Mouse (Mus musculus) heart, embryonic 14.5 days (tissue): ENCODE data around the gene Tube1. TPM values are rescaled to one million over a fixed set of nuclear protein-coding genes. Genes with fewer than 3 reads are reported as not detected.

ENCODE experiments used
- ATAC-seq: fragments of 200-750 bp; cut with Nextera tagmentation; 2 replicates; pipeline ENCODE4 v1.8.0; 2017; ENCODE audit warnings: low read depth, moderate TSS enrichment; ENCODE audit not compliant: insufficient number of reproducible peaks, insufficient read depth, low FRiP score
- H3K27ac ChIP-seq, 2 experiments: fragments of 200-500 bp in 1 of 2; fragments of 300-500 bp in 1 of 2; sonication (generic) in 1 of 2; replicated peaks in 1 of 2; 2 replicates each; pipeline ENCODE4 v1.5.1; 2012 to 2014; ENCODE audit warnings: low read depth in 2 of 2, low read length in 2 of 2, control low read depth in 1 of 2, mild to moderate bottlenecking in 1 of 2, mixed read lengths in 1 of 2; ENCODE audit not compliant: control insufficient read depth in 1 of 2, insufficient read depth in 1 of 2
- H3K27me3 ChIP-seq: fragments of 300-500 bp; sonication (generic); 2 replicates; pipeline ENCODE4 v1.6.1; 2014; ENCODE audit warnings: mild to moderate bottlenecking, low read length, control low read depth; ENCODE audit not compliant: control insufficient read depth, insufficient read depth
- H3K36me3 ChIP-seq: fragments of 300-500 bp; sonication (generic); 2 replicates; pipeline ENCODE4 v1.6.1; 2014; ENCODE audit warnings: mild to moderate bottlenecking, control low read depth, low read length, mixed read lengths; ENCODE audit not compliant: control insufficient read depth, insufficient read depth
- H3K4me1 ChIP-seq, 2 experiments: fragments of 200-500 bp in 1 of 2; fragments of 300-500 bp in 1 of 2; sonication (generic) in 1 of 2; 2 replicates each; pipeline ENCODE4 v1.6.1; 2012 to 2014; ENCODE audit warnings: low read length in 2 of 2, control low read depth in 1 of 2, mixed read lengths in 1 of 2; ENCODE audit not compliant: control insufficient read depth in 2 of 2, insufficient read depth in 2 of 2
- H3K4me2 ChIP-seq: fragments of 300-500 bp; sonication (generic); 2 replicates; pipeline ENCODE4 v1.6.1; 2014; ENCODE audit warnings: mild to moderate bottlenecking, low read length
- H3K4me3 ChIP-seq, 2 experiments: fragments of 200-500 bp in 1 of 2; fragments of 300-500 bp in 1 of 2; sonication (generic) in 1 of 2; 2 replicates each; pipeline ENCODE4 v1.5.1; 2012 to 2014; ENCODE audit warnings: low read length in 2 of 2, mild to moderate bottlenecking in 2 of 2, control low read depth in 1 of 2, low read depth in 1 of 2, moderate library complexity in 1 of 2; ENCODE audit not compliant: control insufficient read depth in 1 of 2, insufficient read depth in 1 of 2
- H3K9ac ChIP-seq: fragments of 300-500 bp; sonication (generic); 2 replicates; pipeline ENCODE4 v1.6.1; 2014; ENCODE audit warnings: mild to moderate bottlenecking, low read length
- H3K9me3 ChIP-seq: fragments of 300-500 bp; sonication (generic); 2 replicates; pipeline ENCODE4 v1.6.1; 2016; ENCODE audit warnings: low read length, control low read depth; ENCODE audit not compliant: control insufficient read depth
- WGBS: fragments of 180-500 bp; shearing (Covaris S2); extraction: QIAGEN DNeasy Blood & Tissue Kit; methylation state at CpG from one replicate; pipeline ENCODE4 v1.1.7; 2014; 5-methylcytosine and 5-hydroxymethylcytosine counted together
- polyA plus RNA-seq: library from polyadenylated mRNA; unstranded; fragments of >200 nt; fragmentation: Nextera tagmentation; extraction: Ambion mirVana; gene quantifications from 2 replicates; pipeline ENCODE4 v1.2.1, GENCODE M21; 2014

Tube1 gene
- polyA plus RNA-seq, 1 experiment from 2014 or later, result 7.3 TPM

GRCm38 (mm10) chr10:39157321-39157720 is 23.5 kb downstream of the Tube1 start:
- no peak for ATAC-seq
- no peak overlapping the region for H3K4me2 ChIP-seq
- no peaks in the 10 kb centered on the region for H3K27me3 ChIP-seq
- H3K4me3 ChIP-seq, result no peak overlapping the region
- H3K9ac ChIP-seq, result no peak overlapping the region
- WGBS, result 91% methylated on average over 1 of the region's 1 CpGs
- no peaks in the 10 kb centered on the region for H3K4me1 ChIP-seq
- no peaks in the 10 kb centered on the region for H3K36me3 ChIP-seq
- H3K9me3 ChIP-seq, result no peaks in the 10 kb centered on the region
- no peak overlapping the region for H3K27ac ChIP-seq

- H3K9ac ChIP-seq, result no peak overlapping the region
Measured at GRCm38 (mm10) chr10:39158306-39158705, 24.5 kb downstream of the Tube1 start.

GRCm38 (mm10) chr10:39161406-39161805 is 27.6 kb downstream of the Tube1 start:
- no peaks in the 10 kb centered on the region for H3K9me3 ChIP-seq
- WGBS, result 88% methylated on average over 1 of the region's 1 CpGs

More at GRCm38 (mm10) chr10:39158306-39158705, 24.5 kb downstream of the Tube1 start:
- H3K9me3 ChIP-seq, result no peaks in the 10 kb centered on the region
- WGBS, result 50% methylated on average over 12 of the region's 12 CpGs
- H3K4me1 ChIP-seq, result peaks cover 0 to 5% of the 10 kb centered on the region in 2 experiments; a peak in 2 of 4 replicates
- no peaks in the 10 kb centered on the region for H3K36me3 ChIP-seq
- no peak overlapping the region for H3K27ac ChIP-seq
- H3K4me2 ChIP-seq, result no peak overlapping the region
- no peak overlapping the region for H3K4me3 ChIP-seq
- ATAC-seq, result no peak
- H3K27me3 ChIP-seq, result no peaks in the 10 kb centered on the region

GRCm38 (mm10) chr10:39162666-39163484 is 29.1 kb downstream of the Tube1 start:
- Histone ChIP-seq H3K36me3 (no peaks in the 10 kb centered on the region), H3K27ac (no peak overlapping the region), H3K4me3 (no peak overlapping the region), H3K27me3 (no peaks in the 10 kb centered on the region), H3K9ac (no peak overlapping the region), H3K4me2 (no peak overlapping the region), H3K9me3 (no peaks in the 10 kb centered on the region), H3K4me1 (peaks cover 5 to 11% of the 10 kb centered on the region in 2 experiments; a peak in 3 of 4 replicates)
- ATAC-seq, result no peak
- WGBS, result 62% methylated on average over 18 of the region's 18 CpGs

More at GRCm38 (mm10) chr10:39161406-39161805, 27.6 kb downstream of the Tube1 start:
- Histone ChIP-seq H3K36me3 (no peaks in the 10 kb centered on the region), H3K27me3 (no peaks in the 10 kb centered on the region), H3K4me2 (no peak overlapping the region), H3K4me1 (peaks cover 3 to 11% of the 10 kb centered on the region in 2 experiments; a peak in 3 of 4 replicates), H3K27ac (no peak overlapping the region), H3K4me3 (no peak overlapping the region), H3K9ac (no peak overlapping the region)
- no peak for ATAC-seq

GRCm38 (mm10) chr10:39163694-39164093 is 29.9 kb downstream of the Tube1 start, which contains the start of gene Ccn6:
Gene Ccn6, minus strand, starts transcription at chr10:39163794.
- 85% methylated on average over 10 of the region's 10 CpGs for WGBS
- no peak for ATAC-seq
- H3K27ac ChIP-seq, result no peak within 1 kb of the TSS
- H3K36me3 ChIP-seq, result no peaks in the 10 kb centered on the region
- H3K4me1 ChIP-seq, result peaks cover 5 to 11% of the 10 kb centered on the region in 2 experiments; a peak in 3 of 4 replicates
- no peak within 1 kb of the TSS for H3K4me2 ChIP-seq
- no peak within 1 kb of the TSS for H3K4me3 ChIP-seq
- no peak within 1 kb of the TSS for H3K9ac ChIP-seq
- H3K27me3 ChIP-seq, result no peaks in the 10 kb centered on the region
- no peaks in the 10 kb centered on the region for H3K9me3 ChIP-seq

GRCm38 (mm10) chr10:39165632-39166115 is 31.9 kb downstream of the Tube1 start:
- Histone ChIP-seq H3K9ac (peak overlapping the region; percentile 68), H3K27me3 (no peaks in the 10 kb centered on the region; the same call in 1 of the 2 replicates), H3K27ac (peak overlapping the region; percentile 81 to 94), H3K4me2 (peak overlapping the region; percentile 59), H3K9me3 (no peaks in the 10 kb centered on the region), H3K36me3 (no peaks in the 10 kb centered on the region), H3K4me1 (peaks cover 7 to 13% of the 10 kb centered on the region in 2 experiments; a peak in 3 of 4 replicates), H3K4me3 (peak overlapping the region; percentile 39 to 65)
- 8% methylated on average over 11 of the region's 11 CpGs for WGBS
- no peak for ATAC-seq

- Histone ChIP-seq H3K27me3 (no peaks in the 10 kb centered on the region; the same call in 1 of the 2 replicates), H3K4me2 (no peak overlapping the region)
- ATAC-seq, result no peak
Measured at GRCm38 (mm10) chr10:39167611-39168010, 33.8 kb downstream of the Tube1 start.

More at GRCm38 (mm10) chr10:39167611-39168010, 33.8 kb downstream of the Tube1 start:
- Histone ChIP-seq H3K9ac (no peak overlapping the region), H3K9me3 (no peaks in the 10 kb centered on the region), H3K4me3 (no peak overlapping the region), H3K27ac (no peak overlapping the region), H3K36me3 (no peaks in the 10 kb centered on the region), H3K4me1 (peaks cover 11 to 18% of the 10 kb centered on the region in 2 experiments)
- WGBS, result 77% methylated on average over 11 of the region's 11 CpGs
